27 mouse cellular contexts compared by ENCODE assay signal in genomic region chr3:146708381-146708780, GRCm38 (mm10). TPM values are rescaled to one million over a fixed set of nuclear protein-coding genes. Genes with fewer than 3 reads are reported as not detected.
DNase-seq lines count a peak whose midpoint lies in the region; ATAC-seq and TF ChIP-seq lines count a peak whose summit lies in the region.
"Had no signal": no experiment of that assay in that cellular context is flagged by ENCODE, and none has a peak within 500 bp of the region (broad histone marks: within the 10 kb centered on the region; RNA-seq: fewer than 3 reads in every experiment).

No protein-coding gene starts in this region.

- H3K4me1 ChIP-seq in kidney, postnatal 0 days (replicated peaks; ENCODE audit: insufficient read depth, low read length): no peaks in the 10 kb centered on the region
- no peaks in the 10 kb centered on the region for H3K4me1 ChIP-seq in liver, embryonic 12.5 days
- no peaks in the 10 kb centered on the region for H3K4me1 ChIP-seq in liver, embryonic 16.5 days (ENCODE audit: control insufficient read depth, low read depth, low read length)
- no peaks in the 10 kb centered on the region for H3K4me1 ChIP-seq in stomach, postnatal 0 days (replicated peaks; ENCODE audit: control insufficient read depth, insufficient read depth)
- no peaks in the 10 kb centered on the region for H3K4me1 ChIP-seq in forebrain, embryonic 15.5 days
- H3K4me1 ChIP-seq in forebrain, embryonic 12.5 days: no peaks in the 10 kb centered on the region

- peak; percentile 21; the same call in 1 of the 2 replicates for ATAC-seq in kidney, postnatal 0 days (replicated peaks; ENCODE audit: low FRiP score, low read depth)
- peak; percentile 61; the same call in 1 of the 2 replicates for ATAC-seq in liver, embryonic 12.5 days
- peak; percentile 87 for ATAC-seq in liver, embryonic 16.5 days (ENCODE audit: low read depth)
- peak; percentile 78 for ATAC-seq in stomach, postnatal 0 days (ENCODE audit: low FRiP score, low TSS enrichment)
- ATAC-seq in forebrain, embryonic 15.5 days (replicated peaks): no peak
- no peak for ATAC-seq in forebrain, embryonic 12.5 days (ENCODE audit: low FRiP score)
- ATAC-seq: CD4-positive, CD25-positive, alpha-beta regulatory T cell, adult 4 months; forebrain, embryonic 16.5 days had no signal

- no peaks in the 10 kb centered on the region for H3K27me3 ChIP-seq in kidney, postnatal 0 days (ENCODE audit: insufficient read depth, low read length)
- H3K27me3 ChIP-seq in liver, embryonic 12.5 days (replicated peaks): no peaks in the 10 kb centered on the region
- H3K27me3 ChIP-seq in liver, embryonic 16.5 days (ENCODE audit: control insufficient read depth, insufficient read depth, low read depth, low read length): no peaks in the 10 kb centered on the region
- no peaks in the 10 kb centered on the region for H3K27me3 ChIP-seq in stomach, postnatal 0 days (ENCODE audit: control insufficient read depth, insufficient read depth, low read length)
- H3K27me3 ChIP-seq in forebrain, embryonic 15.5 days: no peaks in the 10 kb centered on the region
- no peaks in the 10 kb centered on the region for H3K27me3 ChIP-seq in forebrain, embryonic 12.5 days
- H3K27me3 ChIP-seq: heart, embryonic 12.5 days had no signal

- no peak for TF ChIP-seq EP300 in stomach, postnatal 0 days (optimal IDR thresholded peaks at IDR 0.05)

- no peak for DNase-seq in kidney, postnatal 0 days (ENCODE audit: low spot score)
- no peak for DNase-seq in kidney, adult 18-20 months
- no peak for DNase-seq in stomach, postnatal 0 days (ENCODE audit: low spot score)
- no peak for DNase-seq in lung, postnatal 14 days
- DNase-seq: adrenal gland, adult 8-10 months; B cell, adult 2 months; cerebellum, adult 11 months; cerebellum, adult 8-10 months; cerebellum, postnatal 14 days; embryo, embryonic 11 days; gastrocnemius, postnatal 14 days; heart, postnatal 4 days had no signal

- H3K27ac ChIP-seq in kidney, postnatal 0 days: no peak overlapping the region
- H3K27ac ChIP-seq in liver, embryonic 12.5 days: no peak overlapping the region
- H3K27ac ChIP-seq in liver, embryonic 16.5 days (ENCODE audit: low read length): no peak overlapping the region
- H3K27ac ChIP-seq in stomach, postnatal 0 days (replicated peaks): no peak overlapping the region
- no peak overlapping the region for H3K27ac ChIP-seq in forebrain, embryonic 15.5 days (replicated peaks)
- H3K27ac ChIP-seq in forebrain, embryonic 12.5 days: no peak overlapping the region
- H3K27ac ChIP-seq: embryonic facial prominence, embryonic 15.5 days; forebrain, embryonic 10.5 days; hindbrain, embryonic 14.5 days had no signal

- no peaks in the 10 kb centered on the region for H3K36me3 ChIP-seq in kidney, postnatal 0 days (ENCODE audit: insufficient read depth, low read length)
- H3K36me3 ChIP-seq in liver, embryonic 12.5 days: no peaks in the 10 kb centered on the region
- H3K36me3 ChIP-seq in liver, embryonic 16.5 days (ENCODE audit: control insufficient read depth, insufficient read depth): no peaks in the 10 kb centered on the region
- H3K36me3 ChIP-seq in stomach, postnatal 0 days (ENCODE audit: control insufficient read depth, insufficient read depth, low read length): no peaks in the 10 kb centered on the region
- no peaks in the 10 kb centered on the region for H3K36me3 ChIP-seq in forebrain, embryonic 15.5 days
- no peaks in the 10 kb centered on the region for H3K36me3 ChIP-seq in forebrain, embryonic 12.5 days (replicated peaks)
- H3K36me3 ChIP-seq: embryonic facial prominence, embryonic 15.5 days; forebrain, embryonic 10.5 days; G1E; heart, embryonic 12.5 days had no signal

- H3K9me3 ChIP-seq in kidney, postnatal 0 days (replicated peaks; ENCODE audit: low read length): no peaks in the 10 kb centered on the region
- H3K9me3 ChIP-seq in liver, embryonic 12.5 days (replicated peaks): no peaks in the 10 kb centered on the region
- no peaks in the 10 kb centered on the region for H3K9me3 ChIP-seq in liver, embryonic 16.5 days (replicated peaks; ENCODE audit: control insufficient read depth, low read length)
- no peaks in the 10 kb centered on the region for H3K9me3 ChIP-seq in stomach, postnatal 0 days (ENCODE audit: control insufficient read depth, low read length)
- H3K9me3 ChIP-seq in forebrain, embryonic 15.5 days: no peaks in the 10 kb centered on the region
- H3K9me3 ChIP-seq in forebrain, embryonic 12.5 days: no peaks in the 10 kb centered on the region; the same call in 1 of the 2 replicates
- H3K9me3 ChIP-seq: embryonic facial prominence, embryonic 15.5 days; forebrain, embryonic 10.5 days; G1E; heart, embryonic 12.5 days had no signal

- TF ChIP-seq CTCF in kidney, postnatal 0 days (IDR thresholded peaks at IDR 0.05; ENCODE audit: low read depth): no peak
- no peak for TF ChIP-seq CTCF in stomach, postnatal 0 days (IDR thresholded peaks at IDR 0.05; ENCODE audit: low read depth)

- H3K9ac ChIP-seq in kidney, postnatal 0 days (ENCODE audit: low read depth, low read length): no peak overlapping the region
- H3K9ac ChIP-seq in liver, embryonic 12.5 days: no peak overlapping the region
- H3K9ac ChIP-seq in liver, embryonic 16.5 days (ENCODE audit: low read depth, low read length): no peak overlapping the region
- H3K9ac ChIP-seq in stomach, postnatal 0 days (ENCODE audit: low read length): no peak overlapping the region
- no peak overlapping the region for H3K9ac ChIP-seq in forebrain, embryonic 15.5 days (replicated peaks)
- no peak overlapping the region for H3K9ac ChIP-seq in forebrain, embryonic 12.5 days
- H3K9ac ChIP-seq: embryonic facial prominence, embryonic 15.5 days; heart, embryonic 12.5 days; hindbrain, embryonic 14.5 days had no signal

- H3K4me2 ChIP-seq in kidney, postnatal 0 days (ENCODE audit: low read length): no peak overlapping the region
- no peak overlapping the region for H3K4me2 ChIP-seq in liver, embryonic 12.5 days
- H3K4me2 ChIP-seq in liver, embryonic 16.5 days (ENCODE audit: low read depth, low read length): no peak overlapping the region
- H3K4me2 ChIP-seq in stomach, postnatal 0 days (replicated peaks; ENCODE audit: low read depth): no peak overlapping the region
- H3K4me2 ChIP-seq in forebrain, embryonic 15.5 days (replicated peaks): no peak overlapping the region
- no peak overlapping the region for H3K4me2 ChIP-seq in forebrain, embryonic 12.5 days
- H3K4me2 ChIP-seq: embryonic facial prominence, embryonic 15.5 days; heart, embryonic 12.5 days; hindbrain, embryonic 14.5 days had no signal

- H3K4me3 ChIP-seq in kidney, postnatal 0 days (replicated peaks; ENCODE audit: low read depth, low read length): no peak overlapping the region
- no peak overlapping the region for H3K4me3 ChIP-seq in liver, embryonic 12.5 days
- H3K4me3 ChIP-seq in liver, embryonic 16.5 days (ENCODE audit: low read depth, low read length): no peak overlapping the region
- no peak overlapping the region for H3K4me3 ChIP-seq in stomach, postnatal 0 days (ENCODE audit: low read depth, low read length)
- H3K4me3 ChIP-seq in forebrain, embryonic 15.5 days: no peak overlapping the region
- H3K4me3 ChIP-seq in forebrain, embryonic 12.5 days (replicated peaks): no peak overlapping the region
- H3K4me3 ChIP-seq: embryonic facial prominence, embryonic 15.5 days; erythroblast, embryonic 14.5 days; forebrain, embryonic 10.5 days; heart, embryonic 12.5 days had no signal

- 57% methylated on average over 3 of the region's 3 CpGs for WGBS in kidney, postnatal 0 days
- WGBS in liver, embryonic 12.5 days (ENCODE audit: insufficient replicate concordance): 60% methylated on average over 3 of the region's 3 CpGs
- 54% methylated on average over 3 of the region's 3 CpGs for WGBS in liver, embryonic 16.5 days (ENCODE audit: insufficient replicate concordance)
- 51% methylated on average over 3 of the region's 3 CpGs for WGBS in stomach, postnatal 0 days
- 78% methylated on average over 3 of the region's 3 CpGs for WGBS in forebrain, embryonic 15.5 days
- WGBS in forebrain, embryonic 12.5 days: 81% methylated on average over 3 of the region's 3 CpGs

RNA-seq across cellular contexts. Expression of gene Samd13, which starts 23.0 kb away (rescaled TPM):
- polyA plus RNA-seq in kidney, postnatal 0 days (2015; fragmentation: Nextera tagmentation; extraction: Ambion mirVana): 0.63 and 1.2 TPM in 2 replicates
- 0.32 and 0.46 TPM in 2 replicates for polyA plus RNA-seq in liver, embryonic 12.5 days (2016; fragmentation: Nextera tagmentation; extraction: Ambion mirVana)
- polyA plus RNA-seq in liver, embryonic 16.5 days (2015; fragmentation: Nextera tagmentation; extraction: Ambion mirVana): 0.25 and 0.37 TPM in 2 replicates
- 0.45 and 0.64 TPM in 2 replicates for polyA plus RNA-seq in stomach, postnatal 0 days (2015; fragmentation: Nextera tagmentation; extraction: Ambion mirVana)
- 0.34 and 0.48 TPM in 2 replicates for polyA plus RNA-seq in forebrain, embryonic 15.5 days (2015; fragmentation: Nextera tagmentation; extraction: Ambion mirVana)
- 0.91 and 1.1 TPM in 2 replicates for polyA plus RNA-seq in forebrain, embryonic 12.5 days (2016; fragmentation: Nextera tagmentation; extraction: Ambion mirVana)
- polyA plus RNA-seq: brain, embryonic 14.5 days; erythroblast, embryonic 14.5 days had no signal

RNA-seq across cellular contexts. Expression of gene 4930503B20Rik, which starts 57.3 kb away (rescaled TPM):
- polyA plus RNA-seq in kidney, postnatal 0 days (2015; fragmentation: Nextera tagmentation; extraction: Ambion mirVana): not detected in 2 replicates
- not detected in 2 replicates for polyA plus RNA-seq in liver, embryonic 12.5 days (2016; fragmentation: Nextera tagmentation; extraction: Ambion mirVana)
- not detected in 2 replicates for polyA plus RNA-seq in liver, embryonic 16.5 days (2015; fragmentation: Nextera tagmentation; extraction: Ambion mirVana)
- polyA plus RNA-seq in stomach, postnatal 0 days (2015; fragmentation: Nextera tagmentation; extraction: Ambion mirVana): not detected in 2 replicates
- not detected in 2 replicates for polyA plus RNA-seq in forebrain, embryonic 15.5 days (2015; fragmentation: Nextera tagmentation; extraction: Ambion mirVana)
- not detected in 2 replicates for polyA plus RNA-seq in forebrain, embryonic 12.5 days (2016; fragmentation: Nextera tagmentation; extraction: Ambion mirVana)
- polyA plus RNA-seq: CD4-positive, CD25-positive, alpha-beta regulatory T cell, adult 4 months; embryonic facial prominence, embryonic 11.5 days; erythroblast, embryonic 14.5 days; forebrain, embryonic 10.5 days; forebrain, embryonic 16.5 days; frontal cortex, adult 2 months; G1E; heart, embryonic 12.5 days; hindbrain, embryonic 14.5 days had no signal

Comparison
In these comparisons a context has a peak if more than half of its experiments do, and no peak if none do; other contexts are left out.
1. ATAC-seq: peak in kidney, postnatal 0 days (single experiment), liver, embryonic 12.5 days (single experiment), liver, embryonic 16.5 days (single experiment) and stomach, postnatal 0 days (single experiment); none in forebrain, embryonic 15.5 days (single experiment) and forebrain, embryonic 12.5 days (single experiment).